Mouse (Mus musculus): ENCODE results near the gene 2810459M11Rik. TPM values are rescaled to one million over a fixed set of nuclear protein-coding genes. Genes with fewer than 3 reads are reported as not detected.
A peak's percentile ranks its signal among the peaks of the same experiment; 100 is the strongest.

Gene 2810459M11Rik
- polyA plus RNA-seq (2017; shearing (Covaris generic)): not detected

DNA sequence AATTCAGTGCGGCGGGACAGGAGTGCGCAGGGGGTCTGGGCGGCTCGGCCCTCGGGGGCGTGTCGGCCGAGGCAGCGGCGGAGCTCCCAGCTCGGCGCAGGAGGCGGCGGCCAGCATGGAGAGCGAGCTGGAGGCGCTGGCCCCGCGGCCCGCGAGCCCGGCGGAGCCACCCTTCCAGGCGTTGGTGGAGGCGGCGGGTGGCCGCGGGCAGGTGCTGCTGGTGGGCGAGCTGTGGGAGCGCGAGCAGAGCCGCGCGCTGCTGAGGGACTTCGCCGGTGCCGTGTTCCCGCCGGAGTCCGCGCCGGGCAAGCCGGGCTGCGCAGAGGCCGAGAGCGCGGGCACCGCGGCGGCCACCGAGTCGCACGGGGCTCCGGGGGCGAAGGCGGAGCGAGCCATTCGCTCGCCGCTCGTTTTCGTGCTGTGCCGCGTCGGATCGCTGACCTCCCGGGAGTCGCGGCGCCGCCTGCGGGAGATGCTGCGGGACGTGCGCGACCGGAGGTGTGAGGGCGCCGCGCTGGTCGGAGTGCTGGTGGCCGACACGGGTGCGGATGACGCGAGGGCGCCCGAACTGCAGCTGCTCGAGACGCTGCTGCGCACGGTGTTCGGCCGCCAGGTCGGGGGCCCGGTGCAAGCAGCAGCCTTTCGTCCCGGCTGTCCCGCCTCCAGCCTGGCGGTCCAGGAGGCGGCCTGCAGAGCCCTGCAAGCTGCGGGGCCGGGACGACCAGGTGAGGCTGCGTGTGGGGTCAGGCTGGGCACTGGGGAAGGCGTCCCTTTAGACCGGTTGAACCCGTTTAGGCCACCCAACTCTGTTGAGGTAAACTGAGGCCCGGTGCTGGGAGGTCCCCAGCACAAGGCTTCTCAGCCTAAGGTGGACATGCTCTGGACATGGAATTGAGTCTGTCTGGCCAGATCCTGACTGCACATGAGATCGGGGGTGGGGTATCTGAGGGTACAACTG is at the start of gene 2810459M11Rik:
2810459M11Rik (plus strand) TSS at position 16 of the 958 bp plus-strand sequence.
- ATAC-seq: peak; percentile 32

DNA sequence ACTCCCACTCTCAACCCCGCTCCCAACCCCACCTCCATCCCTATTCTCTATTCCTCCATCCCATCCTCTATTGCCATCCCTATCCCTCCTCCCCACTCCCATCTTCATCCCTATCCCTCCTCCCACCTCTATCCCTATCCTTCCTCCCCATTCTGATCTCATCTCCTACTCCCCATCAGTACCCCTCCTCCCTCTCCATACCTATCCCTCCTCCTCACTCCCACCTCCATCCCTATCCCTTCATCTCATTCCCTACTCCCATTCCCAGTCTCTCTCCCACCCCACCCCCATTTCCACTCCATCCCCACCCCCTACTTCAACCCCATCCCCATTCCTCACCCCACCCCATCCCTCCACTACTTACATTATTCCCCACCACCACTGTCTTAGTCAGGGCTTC is 48.4 kb upstream of the 2810459M11Rik start:
- no peak for ATAC-seq

DNA sequence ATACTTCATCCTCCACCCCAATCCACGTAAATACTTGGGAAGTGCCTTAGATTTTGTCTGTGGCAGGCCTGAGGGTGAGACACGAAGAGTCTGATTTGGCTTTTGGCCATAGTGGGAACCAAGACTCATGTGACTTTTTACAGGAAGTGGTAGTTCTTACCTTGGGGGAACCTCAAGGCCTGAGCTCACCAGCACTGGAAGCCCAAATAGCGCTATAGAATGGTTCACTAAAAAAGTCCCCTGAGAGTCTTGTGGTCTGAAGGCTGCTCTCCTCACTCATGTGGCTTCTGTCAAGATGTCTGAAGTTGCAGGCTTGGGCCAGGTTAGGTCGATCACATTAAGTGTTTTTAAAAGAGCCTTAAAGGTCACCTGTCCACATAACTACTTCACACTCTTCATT is 47.7 kb upstream of the 2810459M11Rik start:
- peak; percentile 93 for ATAC-seq

DNA sequence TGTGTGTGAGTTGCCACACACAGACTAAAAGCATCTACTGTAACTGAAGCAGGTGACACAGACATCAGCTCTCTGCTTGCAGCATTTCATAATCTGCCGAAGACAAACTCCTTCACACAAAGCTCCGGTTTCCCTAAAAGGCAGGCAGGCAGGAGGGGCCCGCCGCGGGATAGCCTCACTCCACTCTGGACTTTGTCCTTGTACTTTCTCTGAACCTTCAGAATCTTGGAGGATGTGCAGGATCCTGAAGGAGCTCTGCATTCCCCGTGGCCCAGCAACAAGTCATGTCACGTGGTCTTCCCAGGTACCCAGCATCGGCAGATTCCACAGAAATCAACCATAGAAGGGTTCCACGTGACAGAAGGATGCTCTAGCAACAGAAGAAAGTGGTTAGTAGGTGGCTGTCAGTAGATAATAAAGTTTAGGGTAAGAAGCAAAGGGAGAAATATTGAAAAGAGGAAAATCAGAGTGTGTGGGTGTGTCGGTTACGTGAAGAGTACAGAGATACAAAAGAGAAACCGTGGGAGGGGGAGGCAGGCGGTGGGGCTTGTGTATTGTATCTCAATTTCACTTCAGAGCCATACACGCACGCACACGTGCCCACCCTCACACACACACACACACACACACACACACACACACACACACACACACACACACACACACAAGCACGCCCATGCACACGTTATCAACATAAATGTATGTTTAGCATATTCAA is 45.7 kb upstream of the 2810459M11Rik start:
- peak; percentile 38 for ATAC-seq

DNA sequence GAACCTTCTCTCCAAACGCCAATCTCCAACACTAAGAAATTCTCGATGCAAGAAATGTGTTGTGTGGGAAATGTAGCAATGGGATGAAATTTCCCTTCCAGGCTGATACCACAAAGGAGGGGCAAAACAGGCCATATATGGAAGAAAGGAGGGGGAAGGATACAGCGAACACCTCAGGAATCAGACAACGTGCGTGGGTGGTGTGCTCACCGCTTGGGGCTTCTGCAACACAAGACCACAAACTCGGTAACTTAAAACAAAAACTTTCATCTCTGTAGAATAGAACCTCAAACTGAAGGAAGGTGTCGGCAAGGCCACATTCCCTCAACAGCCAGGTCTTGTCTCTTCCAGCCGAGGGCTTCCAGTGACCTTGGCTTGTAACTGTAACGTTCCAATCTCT is 40.1 kb upstream of the 2810459M11Rik start:
- ATAC-seq: peak; percentile 63

DNA sequence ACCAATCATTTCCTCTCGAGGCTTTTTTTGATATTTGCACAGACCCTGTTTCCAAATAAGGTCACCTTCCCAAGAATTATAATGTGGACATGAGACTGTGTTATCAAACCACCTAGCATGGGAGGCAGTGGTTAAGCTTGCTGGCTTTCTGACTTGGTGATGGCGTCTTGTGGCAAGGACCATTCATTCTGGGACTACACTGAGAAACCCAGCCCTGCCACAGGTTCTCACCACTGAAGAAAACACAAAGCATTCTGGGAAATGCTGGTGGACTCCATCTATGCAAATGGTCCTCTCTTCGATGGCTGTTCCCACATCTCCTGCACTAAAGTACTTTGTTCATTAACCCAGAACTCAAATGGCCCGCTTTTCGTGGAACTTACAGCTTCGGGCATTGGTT is 39.6 kb upstream of the 2810459M11Rik start:
- no peak for ATAC-seq

DNA sequence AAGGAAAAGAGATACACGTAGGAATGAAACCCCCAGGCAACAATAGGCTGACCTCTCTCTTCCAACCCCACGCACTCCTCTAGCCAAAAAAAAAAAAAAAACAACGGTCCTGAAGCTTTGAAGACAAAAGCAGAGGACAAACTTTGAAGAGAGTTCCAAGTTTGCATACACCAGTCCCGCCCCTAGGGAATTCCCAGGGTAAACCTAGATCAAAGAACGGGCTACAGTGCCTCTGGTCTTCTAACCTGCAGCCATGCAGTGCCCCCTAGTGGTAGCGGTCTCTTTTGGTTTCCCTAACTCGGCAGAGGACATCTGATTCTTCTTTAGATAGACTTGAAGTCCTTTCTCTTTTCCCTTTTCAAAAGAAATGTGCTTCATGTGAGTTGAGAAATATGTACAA is 37.9 kb upstream of the 2810459M11Rik start:
- ATAC-seq: peak; percentile 90

DNA sequence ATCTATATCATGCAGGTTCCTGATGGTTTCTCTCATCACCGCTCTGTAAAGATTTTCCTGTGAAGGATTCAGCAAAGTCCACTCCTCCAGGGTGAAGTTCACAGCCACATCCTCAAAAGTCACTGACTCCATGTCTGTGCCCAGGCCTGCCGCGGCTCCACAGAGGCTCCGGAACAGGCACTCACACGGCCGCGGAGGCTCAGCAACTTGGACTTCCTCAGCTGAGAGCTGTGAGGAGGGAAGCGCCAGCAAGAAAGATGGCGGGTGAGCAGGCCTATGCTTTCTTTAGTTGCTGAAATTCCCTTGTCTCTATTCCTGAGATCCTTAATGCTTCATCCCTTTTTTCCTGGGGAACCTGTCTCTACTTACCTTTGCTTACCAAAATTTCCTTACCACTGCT is 29.9 kb upstream of the 2810459M11Rik start:
- ATAC-seq: peak; percentile 60

DNA sequence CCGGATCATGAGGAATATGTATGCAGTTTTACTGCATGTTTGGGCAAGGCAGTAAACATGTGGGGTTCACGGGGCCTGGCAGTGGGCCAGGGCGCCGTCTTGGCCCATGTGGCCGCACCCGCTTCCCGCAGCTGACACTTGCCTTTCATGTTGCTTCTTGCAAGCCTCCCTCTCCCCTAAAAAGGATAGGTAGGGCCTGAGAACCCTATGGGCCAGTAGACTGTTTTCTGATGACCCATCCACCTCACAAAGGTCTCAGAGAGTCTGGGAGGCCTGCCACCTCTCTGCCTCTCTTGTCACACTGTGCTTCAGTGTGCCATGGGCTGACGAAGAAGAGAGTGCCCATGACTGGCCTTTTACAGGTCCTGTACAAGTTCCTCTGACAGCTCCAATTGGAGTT is 29.1 kb upstream of the 2810459M11Rik start, which contains the start of gene Spata3:
Spata3 (plus strand) TSS at position 301 of the 400 bp plus-strand sequence.
- no peak for ATAC-seq

DNA sequence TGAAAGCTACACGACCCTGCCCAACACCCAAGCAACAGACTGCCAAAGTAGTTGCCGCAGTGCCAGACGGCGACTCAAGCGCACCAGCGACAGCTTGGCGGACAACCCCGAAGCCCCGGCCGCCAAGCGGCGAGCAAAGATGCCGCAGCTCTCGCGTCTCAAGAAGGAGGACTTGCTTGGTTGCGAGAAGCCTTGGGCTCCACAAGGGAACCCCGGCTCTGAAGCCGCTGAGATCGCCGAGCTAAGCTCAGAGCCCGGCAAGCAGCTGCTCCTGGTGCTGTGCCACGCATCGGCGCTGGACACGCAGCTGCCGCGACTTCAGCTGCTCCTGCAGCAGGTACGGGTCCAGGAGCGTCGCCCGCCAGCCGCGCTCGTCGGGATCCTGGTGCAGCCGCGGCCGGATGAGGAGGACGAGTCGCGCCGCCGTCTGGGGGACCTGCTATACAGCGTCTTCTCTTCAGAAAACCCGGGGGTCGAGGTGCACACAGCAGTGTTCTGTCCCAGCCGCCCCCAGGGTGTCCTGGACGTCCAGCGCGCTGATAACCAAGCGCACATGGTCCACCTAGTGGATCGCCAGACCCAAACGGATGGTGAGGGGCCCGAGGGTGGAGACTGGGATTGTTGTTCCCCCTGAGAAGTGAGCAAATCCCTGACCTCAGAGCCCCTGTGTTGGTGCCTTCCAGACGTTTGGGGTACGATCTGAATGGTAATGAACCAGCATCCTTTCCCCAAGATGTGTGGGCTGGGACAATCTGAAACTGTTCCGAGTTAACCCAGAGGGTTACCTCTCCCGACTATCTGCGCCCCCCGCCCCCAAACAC is 27.2 kb upstream of the 2810459M11Rik start:
- ATAC-seq: peak; percentile 71

DNA sequence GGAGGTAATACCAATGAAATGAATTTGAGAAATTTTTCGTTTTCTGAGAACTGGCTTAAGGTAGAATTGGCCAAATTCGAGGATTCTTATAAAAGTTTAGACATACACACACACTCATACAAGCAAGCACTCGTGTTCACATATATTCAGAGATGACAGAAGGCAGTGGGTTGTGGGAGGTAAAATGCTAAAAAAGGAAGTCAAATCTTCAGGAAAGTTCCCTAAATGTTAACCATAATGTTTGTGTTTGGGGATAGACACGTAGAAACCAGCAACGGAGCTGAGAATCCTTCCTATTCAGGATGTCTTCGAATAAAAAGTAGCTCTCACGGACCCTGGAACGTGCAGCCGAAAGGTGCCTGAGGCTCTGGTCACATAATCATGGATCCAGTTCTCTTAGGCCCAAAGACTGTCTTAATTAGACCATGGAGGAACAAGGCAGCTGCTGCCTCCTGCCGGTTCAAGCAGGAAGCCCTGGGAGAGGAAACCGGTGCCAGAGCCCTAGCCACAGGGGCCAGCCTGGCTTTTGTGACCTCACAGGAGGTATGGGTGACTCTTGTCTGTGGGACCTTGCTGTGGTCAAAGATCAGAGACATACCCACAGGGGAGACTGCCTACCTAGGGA is 24.2 kb upstream of the 2810459M11Rik start:
- no peak for ATAC-seq

DNA sequence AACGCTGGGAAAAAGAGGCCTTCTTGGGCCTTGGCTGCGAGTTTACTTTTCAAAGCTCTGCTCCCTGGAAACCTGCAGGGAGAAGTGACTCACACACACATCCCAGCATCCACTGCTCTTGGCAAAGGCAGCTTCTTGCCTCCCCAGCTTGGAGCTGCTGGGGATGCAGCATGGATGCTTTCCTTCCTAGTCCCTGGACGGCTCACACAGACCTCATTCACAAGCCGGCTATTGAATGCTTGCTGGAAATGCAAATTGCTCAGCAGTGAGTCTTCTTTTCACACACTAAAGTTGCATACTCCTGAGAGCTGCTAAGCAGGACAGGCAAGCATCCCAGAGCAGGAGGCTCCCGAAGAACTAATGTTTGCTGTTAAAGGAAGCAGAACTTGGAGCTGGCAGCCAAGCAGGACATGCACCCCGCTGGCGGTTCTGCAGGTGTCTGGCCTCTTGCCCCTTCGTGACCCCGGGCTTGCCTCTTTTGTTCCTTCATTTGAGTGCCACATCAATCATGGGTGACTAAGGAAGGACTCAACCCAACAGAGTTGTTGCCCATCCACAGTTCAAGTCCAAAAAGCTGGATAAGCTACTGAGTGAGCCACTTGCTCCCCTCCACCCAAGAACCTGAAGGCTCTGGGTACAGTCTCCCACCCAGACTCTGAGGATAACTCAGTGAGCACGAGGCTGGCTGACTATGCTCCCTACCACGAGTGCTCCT is 13.2 kb upstream of the 2810459M11Rik start:
- no peak for ATAC-seq

DNA sequence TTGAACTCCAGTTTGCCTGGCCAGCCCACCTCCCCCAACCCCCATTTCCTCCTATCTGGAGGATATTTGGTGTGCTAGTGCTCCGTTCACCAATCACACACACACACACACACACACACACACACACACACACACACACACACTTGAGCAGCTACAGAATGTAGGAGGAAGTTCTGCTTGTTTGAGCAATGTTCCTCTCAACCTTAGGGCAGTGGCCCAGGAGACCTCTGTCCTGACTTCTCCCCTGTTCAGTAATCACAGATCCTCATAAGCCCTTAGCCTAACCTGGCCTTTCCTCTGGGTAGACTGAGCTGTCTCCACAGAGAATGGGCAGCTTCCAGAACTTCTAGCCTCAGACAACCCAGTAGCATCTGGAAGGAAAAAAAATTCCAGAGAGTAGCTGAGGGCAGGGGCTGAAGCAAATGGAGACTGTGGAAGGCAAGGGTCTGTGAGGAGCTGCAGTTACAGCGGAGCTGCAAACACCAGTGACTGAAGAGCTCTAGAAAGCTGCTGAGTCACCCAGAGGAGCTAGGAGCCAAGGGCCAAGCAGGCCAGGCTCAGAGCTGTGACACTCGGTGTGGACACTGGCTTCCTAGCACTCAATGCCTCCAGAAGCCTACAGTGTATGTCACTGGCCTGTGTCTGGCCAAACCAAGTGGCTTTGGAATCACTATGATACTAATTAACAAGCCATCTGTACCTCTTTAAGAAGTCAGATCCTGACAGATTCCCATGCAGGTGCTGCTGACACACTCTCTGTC is 7.3 kb upstream of the 2810459M11Rik start:
- ATAC-seq: no peak

DNA sequence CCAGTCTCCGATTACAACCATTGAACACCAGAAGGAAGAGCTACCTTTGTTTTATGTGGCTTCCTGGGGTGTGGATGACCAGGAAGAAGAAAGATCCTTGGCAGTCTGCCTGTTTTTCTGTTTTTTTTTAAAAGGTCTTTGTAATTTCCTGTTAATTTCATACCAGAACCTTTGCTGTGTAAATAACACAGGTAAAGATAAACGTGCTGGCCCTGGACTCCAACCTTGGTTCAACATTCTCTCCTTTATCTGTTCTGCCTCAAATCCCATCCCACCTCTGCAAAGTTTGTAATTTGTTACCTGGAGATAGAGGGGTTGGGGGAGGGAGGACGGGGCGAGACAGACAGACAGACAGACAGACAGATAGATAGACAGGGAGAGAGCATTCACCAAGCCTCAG is 5.5 kb upstream of the 2810459M11Rik start:
- ATAC-seq: no peak

DNA sequence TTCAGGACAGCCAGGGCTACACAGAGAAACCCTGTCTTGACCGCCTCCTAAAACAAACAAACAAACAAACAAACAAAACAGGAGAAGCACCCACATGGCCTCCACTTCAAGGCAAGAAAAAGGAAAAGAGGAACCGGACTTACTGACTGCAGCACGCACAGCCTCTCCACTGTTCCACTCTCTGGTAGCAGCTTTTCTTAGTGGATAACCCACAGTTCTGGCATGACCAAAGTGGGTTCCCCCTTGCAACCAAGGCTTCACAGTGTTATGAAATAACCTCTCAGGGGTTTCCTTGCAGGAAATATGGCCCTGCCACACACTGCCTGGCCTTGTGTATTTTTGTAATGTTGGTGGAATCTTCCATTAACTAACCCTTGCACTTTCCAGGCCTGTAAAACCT is 4.8 kb upstream of the 2810459M11Rik start:
- no peak for ATAC-seq

DNA sequence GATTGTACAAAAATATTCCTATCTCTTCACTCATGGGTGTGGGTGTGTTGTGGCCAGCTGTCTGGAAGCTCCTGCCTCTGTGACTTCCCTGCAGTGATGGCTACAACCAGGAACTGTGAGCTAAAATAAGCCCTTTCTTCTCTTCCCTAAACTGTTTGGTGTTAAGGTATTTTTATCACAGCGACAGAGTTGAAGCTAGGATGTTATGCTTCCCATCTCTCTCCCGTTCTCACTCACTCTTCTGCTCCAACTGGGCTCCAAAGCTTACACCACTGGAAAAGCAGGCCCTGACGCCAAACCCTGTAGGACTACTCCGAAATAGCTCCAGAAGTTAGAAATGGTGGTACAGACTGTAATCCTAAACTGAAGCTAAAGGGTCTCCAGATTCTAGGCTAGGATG is 607 bp upstream of the 2810459M11Rik start:
- no peak for ATAC-seq

DNA sequence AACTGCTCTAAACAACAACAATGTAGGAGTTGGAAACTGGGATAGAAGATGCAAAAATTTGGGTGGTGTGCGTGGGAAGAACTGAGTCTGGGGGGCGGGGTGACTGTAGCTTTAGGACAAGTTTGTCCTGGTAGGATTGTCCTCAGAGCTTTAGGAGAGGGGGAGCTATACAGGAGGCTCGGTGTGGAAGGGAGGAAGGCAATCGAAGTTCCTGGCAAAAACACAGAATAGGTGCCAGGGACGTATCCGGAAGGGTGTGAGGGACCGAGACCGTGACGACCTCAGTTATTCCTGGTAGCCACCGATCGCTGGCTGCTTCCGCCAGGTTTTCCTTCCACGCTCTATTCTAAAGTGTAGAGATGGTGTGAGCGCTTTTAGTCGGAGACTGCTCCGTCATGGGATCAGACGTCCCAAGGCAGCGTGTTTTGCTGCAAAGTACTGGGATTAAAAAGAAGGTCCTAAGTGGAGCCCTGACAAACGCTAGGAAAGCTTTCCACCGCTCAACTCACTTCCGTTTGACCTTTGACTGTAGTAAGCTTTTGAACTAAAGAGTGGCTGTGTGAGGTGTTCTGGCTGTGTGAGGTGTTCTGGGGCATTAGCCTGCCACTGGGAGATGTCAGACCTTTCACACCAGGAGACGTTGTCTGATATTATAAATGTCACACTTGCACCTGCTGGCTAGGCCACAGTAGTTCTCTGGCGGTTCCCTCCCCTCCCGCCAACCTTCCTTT is 1.3 kb downstream of the 2810459M11Rik start:
- no peak for ATAC-seq

DNA sequence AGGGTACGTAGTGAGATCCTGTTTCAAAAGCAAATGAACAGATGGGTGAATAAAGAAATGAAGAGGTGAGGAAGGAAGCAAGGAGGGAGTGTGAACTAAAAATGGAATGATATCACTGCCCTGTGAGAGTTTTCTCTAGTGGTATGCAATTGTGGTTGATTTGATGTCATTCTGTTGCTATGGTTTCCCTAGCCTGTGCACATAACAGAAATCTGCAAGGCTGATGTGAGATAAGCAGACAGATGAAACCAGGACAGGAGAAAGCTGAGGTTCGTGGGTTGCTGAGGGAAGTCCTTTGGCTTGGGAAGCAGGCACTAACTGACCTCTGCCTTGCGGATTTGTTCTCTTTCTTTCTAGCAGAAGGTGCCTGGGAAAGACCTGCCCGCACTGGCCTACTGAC is 2.6 kb downstream of the 2810459M11Rik start:
- no peak for ATAC-seq

DNA sequence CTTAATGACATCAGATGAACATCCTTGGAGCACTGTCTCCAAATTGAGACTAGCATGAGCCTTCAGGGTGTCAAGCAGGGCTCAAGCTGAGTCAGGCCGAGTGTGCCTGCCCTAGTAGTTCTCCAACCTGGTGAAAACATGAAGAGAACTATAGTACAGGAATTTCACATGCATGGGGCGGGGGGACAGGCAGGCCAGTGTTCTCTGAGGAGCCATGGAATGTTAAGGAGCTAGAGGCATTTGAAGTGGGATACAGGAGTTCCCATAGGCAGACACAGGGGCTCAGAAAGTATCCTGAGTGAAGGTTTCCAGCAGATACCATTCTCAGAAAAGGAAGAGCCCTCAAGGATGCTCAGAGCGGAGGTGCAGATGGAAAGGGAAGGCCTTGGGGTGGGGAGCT is 3.1 kb downstream of the 2810459M11Rik start:
- no peak for ATAC-seq

Measured in CD4-positive, CD25-positive, alpha-beta regulatory T cell, adult 4 months (primary cell).